Mouse (Mus musculus) myocyte (in vitro differentiated cells): ENCODE results near the gene Pan2. TPM values are rescaled to one million over a fixed set of nuclear protein-coding genes. Genes with fewer than 3 reads are reported as not detected.
"Not testable (repeated sequence)": the region's sequence is repeated elsewhere in the genome, so short reads cannot be mapped to it uniquely, and the experiment has no call there.

ENCODE experiments used
- H3K27me3 ChIP-seq: one replicate; pipeline ENCODE4 v1.6.1; 2011; ENCODE audit not compliant: control insufficient read depth, insufficient read depth, insufficient read length
- H3K36me3 ChIP-seq: one replicate; pipeline ENCODE4 v1.6.1; 2011; ENCODE audit not compliant: control insufficient read depth, insufficient read depth
- H3K4me2 ChIP-seq: one replicate; pipeline ENCODE4 v1.6.1; 2011; ENCODE audit warnings: low read depth, control low read depth
- H3K4me3 ChIP-seq: one replicate; pipeline ENCODE4 v1.5.1; 2011; ENCODE audit warnings: mild to moderate bottlenecking, control low read depth, moderate library complexity
- H3K79me2 ChIP-seq: one replicate; pipeline ENCODE4 v1.6.1; 2011; ENCODE audit not compliant: control insufficient read depth, insufficient read depth
- H3ac ChIP-seq: one replicate; pipeline ENCODE4 v1.6.1; 2011; ENCODE audit not compliant: control insufficient read depth, insufficient read length
- CEBPB ChIP-seq: IDR thresholded peaks from 2 replicates; pipeline ENCODE4 v1.6.1; 2011; ENCODE audit warnings: mild to moderate bottlenecking, moderate library complexity; ENCODE audit not compliant: poor library complexity, insufficient read depth, severe bottlenecking
- E2F4 ChIP-seq: IDR thresholded peaks from one replicate; pipeline ENCODE4 v1.6.1; 2011; ENCODE audit warnings: mild to moderate bottlenecking, control low read depth, moderate library complexity; ENCODE audit not compliant: insufficient read depth
- MAX ChIP-seq: IDR thresholded peaks from one replicate; pipeline ENCODE4 v1.6.1; 2011; ENCODE audit warnings: low read depth, mild to moderate bottlenecking, control low read depth
- MYOD1 ChIP-seq, 3 experiments: IDR thresholded peaks; one replicate each; pipeline ENCODE4 v1.6.1; 2011; ENCODE audit warnings: control low read depth in 2 of 3, low read depth in 2 of 3, mild to moderate bottlenecking in 2 of 3, moderate library complexity in 1 of 3; ENCODE audit not compliant: insufficient read length in 2 of 3, control insufficient read depth in 1 of 3
- MYOG ChIP-seq, 3 experiments: IDR thresholded peaks; one replicate each; pipeline ENCODE4 v1.6.1; 2011; ENCODE audit warnings: control low read depth in 2 of 3, low read depth in 2 of 3, mild to moderate bottlenecking in 2 of 3; ENCODE audit not compliant: insufficient read length in 2 of 3, control insufficient read depth in 1 of 3, insufficient read depth in 1 of 3
- POLR2A ChIP-seq: IDR thresholded peaks from one replicate; pipeline ENCODE4 v1.6.1; 2011; ENCODE audit warnings: low read depth, mild to moderate bottlenecking, control low read depth, moderate library complexity; ENCODE audit not compliant: insufficient read length
- POLR2AphosphoS2 ChIP-seq: IDR thresholded peaks from one replicate; pipeline ENCODE4 v1.6.1; 2011; ENCODE audit warnings: low read depth, control low read depth; ENCODE audit not compliant: insufficient read length
- REST ChIP-seq: IDR thresholded peaks from one replicate; pipeline ENCODE4 v1.6.1; 2011; ENCODE audit warnings: mild to moderate bottlenecking, control low read depth, moderate library complexity; ENCODE audit not compliant: insufficient read depth, insufficient read length
- SRF ChIP-seq: IDR thresholded peaks from one replicate; pipeline ENCODE4 v1.6.1; 2011; ENCODE audit warnings: low read depth; ENCODE audit not compliant: control insufficient read depth, insufficient read length
- TCF12 ChIP-seq: IDR thresholded peaks from one replicate; pipeline ENCODE4 v1.6.1; 2011; ENCODE audit warnings: mild to moderate bottlenecking, control low read depth; ENCODE audit not compliant: poor library complexity, insufficient read depth, severe bottlenecking
- TCF3 ChIP-seq: IDR thresholded peaks from one replicate; pipeline ENCODE4 v1.6.1; 2011; ENCODE audit warnings: low read depth, control low read depth; ENCODE audit not compliant: insufficient read length
- USF1 ChIP-seq: IDR thresholded peaks from one replicate; pipeline ENCODE4 v1.6.1; 2011; ENCODE audit warnings: low read depth, mild to moderate bottlenecking, control low read depth, moderate library complexity
- polyA plus RNA-seq: library from polyadenylated mRNA; unstranded; fragments of >200 nt; fragmentation: generic; extraction: Trizol; gene quantifications from one replicate; pipeline ENCODE4 v1.2.1, GENCODE M21; 2012; ENCODE audit warnings: missing spikeins

The Pan2 gene
- polyA plus RNA-seq, 1 experiment: 6.2 TPM

GRCm38 (mm10) chr10:128258953-128259352 lies 44.2 kb upstream of the Pan2 start:
- no peak for TF ChIP-seq USF1
- TF ChIP-seq MYOG (IDR thresholded peaks at IDR 0.05; ENCODE audit: control insufficient read depth in 1 of 3, insufficient read depth in 1 of 3, insufficient read length in 2 of 3, low read depth in 2 of 3): peak in 2 of 3 experiments; percentile 43 to 79
- peak; percentile 6 to 69 (median 32) for TF ChIP-seq MYOD1 (IDR thresholded peaks at IDR 0.05; ENCODE audit: control insufficient read depth in 1 of 3, insufficient read length in 2 of 3, low read depth in 2 of 3)
- TF ChIP-seq E2F4: no peak
- Histone ChIP-seq H3ac (no peak overlapping the region), H3K4me2 (no peak overlapping the region), H3K27me3 (no peaks in the 10 kb centered on the region), H3K4me3 (no peak overlapping the region), H3K36me3 (no peaks in the 10 kb centered on the region), H3K79me2 (no peaks in the 10 kb centered on the region)

GRCm38 (mm10) chr10:128259946-128260345 lies 43.2 kb upstream of the Pan2 start:
- Histone ChIP-seq H3K36me3 (no peaks in the 10 kb centered on the region), H3K4me2 (no peak overlapping the region), H3K4me3 (no peak overlapping the region), H3K27me3 (no peaks in the 10 kb centered on the region), H3K79me2 (no peaks in the 10 kb centered on the region), H3ac (no peak overlapping the region)
- TF ChIP-seq MYOD1 (IDR thresholded peaks at IDR 0.05; ENCODE audit: control insufficient read depth in 1 of 3, insufficient read length in 2 of 3, low read depth in 2 of 3) (no peak), MYOG (IDR thresholded peaks at IDR 0.05; ENCODE audit: control insufficient read depth in 1 of 3, insufficient read depth in 1 of 3, insufficient read length in 2 of 3, low read depth in 2 of 3) (no peak), SRF (no peak), E2F4 (no peak), TCF12 (no peak), USF1 (no peak), TCF3 (no peak), MAX (no peak), POLR2A (no peak)

- H3K27me3 ChIP-seq, H3ac ChIP-seq, H3K36me3 ChIP-seq, H3K4me3 ChIP-seq, H3K4me2 ChIP-seq, H3K79me2 ChIP-seq: not testable (repeated sequence)
These were observed 42.8 kb upstream of the Pan2 start for GRCm38 (mm10) chr10:128260376-128260775.

- H3K4me2 ChIP-seq: no peak overlapping the region
- H3ac ChIP-seq: no peak overlapping the region
- no peak overlapping the region for H3K4me3 ChIP-seq
- no peaks in the 10 kb centered on the region for H3K27me3 ChIP-seq
- no peaks in the 10 kb centered on the region for H3K36me3 ChIP-seq
- TF ChIP-seq E2F4 (no peak), TCF3 (no peak), USF1 (no peak), CEBPB (no peak), POLR2A (no peak), MAX (no peak), MYOG (IDR thresholded peaks at IDR 0.05; ENCODE audit: control insufficient read depth in 1 of 3, insufficient read depth in 1 of 3, insufficient read length in 2 of 3, low read depth in 2 of 3) (no peak), TCF12 (no peak), SRF (no peak), REST (no peak), MYOD1 (IDR thresholded peaks at IDR 0.05; ENCODE audit: control insufficient read depth in 1 of 3, insufficient read length in 2 of 3, low read depth in 2 of 3) (no peak), POLR2AphosphoS2 (no peak)
- no peaks in the 10 kb centered on the region for H3K79me2 ChIP-seq
These were observed 40.8 kb upstream of the Pan2 start for GRCm38 (mm10) chr10:128262300-128262699.

GRCm38 (mm10) chr10:128263393-128264310 lies 39.5 kb upstream of the Pan2 start:
- Histone ChIP-seq H3K79me2 (no peaks in the 10 kb centered on the region), H3K4me2 (no peak overlapping the region), H3ac (no peak overlapping the region), H3K4me3 (no peak overlapping the region), H3K36me3 (no peaks in the 10 kb centered on the region), H3K27me3 (no peaks in the 10 kb centered on the region)
- TF ChIP-seq TCF12 (no peak), REST (no peak), MAX (no peak), POLR2A (no peak), MYOD1 (IDR thresholded peaks at IDR 0.05; ENCODE audit: control insufficient read depth in 1 of 3, insufficient read length in 2 of 3, low read depth in 2 of 3) (no peak), USF1 (no peak)
